Mouse (Mus musculus) MEL (cell line): Measurements from ENCODE around the gene Jade2. TPM values are rescaled to one million over a fixed set of nuclear protein-coding genes. Genes with fewer than 3 reads are reported as not detected.

ENCODE experiments used
- DNase-seq: peaks from one replicate; pipeline ENCODE4 v3.0.0; 2011; ENCODE audit warnings: low read depth, low spot score
- H3K27ac ChIP-seq: 2 replicates; pipeline ENCODE4 v1.5.1; 2012; ENCODE audit warnings: low read depth, mild to moderate bottlenecking, control low read depth, low read length, moderate library complexity; ENCODE audit not compliant: control insufficient read depth
- H3K27me3 ChIP-seq, 2 experiments: fragments of 150-350 bp in 1 of 2; sonication (generic) in 1 of 2; 2 replicates each; pipeline ENCODE4 v1.6.1; 2012; ENCODE audit warnings: low read length in 2 of 2, mild to moderate bottlenecking in 2 of 2, improper control_type of control experiment in 1 of 2, moderate library complexity in 1 of 2; ENCODE audit not compliant: insufficient read depth in 2 of 2, control insufficient read depth in 1 of 2
- H3K36me3 ChIP-seq, 2 experiments: 2 replicates each; pipeline ENCODE4 v1.6.1; 2012 to 2014; ENCODE audit warnings: low read length in 2 of 2, improper control_type of control experiment in 1 of 2, inconsistent platforms in 1 of 2, mild to moderate bottlenecking in 1 of 2; ENCODE audit not compliant: insufficient read depth in 2 of 2, control insufficient read depth in 1 of 2
- H3K4me1 ChIP-seq, 2 experiments: fragments of 150-350 bp in 1 of 2; sonication (generic) in 1 of 2; 2 replicates each; pipeline ENCODE4 v1.6.1; 2012; ENCODE audit warnings: low read length in 2 of 2, improper control_type of control experiment in 1 of 2, mild to moderate bottlenecking in 1 of 2; ENCODE audit not compliant: insufficient read depth in 2 of 2, control insufficient read depth in 1 of 2
- H3K4me3 ChIP-seq, 2 experiments: fragments of 150-350 bp in 1 of 2; sonication (generic) in 1 of 2; 2 replicates each; pipeline ENCODE4 v1.5.1; 2012; ENCODE audit warnings: low read depth in 2 of 2, low read length in 2 of 2, mild to moderate bottlenecking in 2 of 2, moderate library complexity in 2 of 2, control low read depth in 1 of 2, improper control_type of control experiment in 1 of 2; ENCODE audit not compliant: control insufficient read depth in 1 of 2, insufficient read depth in 1 of 2
- H3K79me2 ChIP-seq: 2 replicates; pipeline ENCODE4 v1.6.1; 2012; ENCODE audit warnings: mild to moderate bottlenecking, low read length, moderate library complexity; ENCODE audit not compliant: control insufficient read depth, poor library complexity, insufficient read depth
- H3K9ac ChIP-seq: 2 replicates; pipeline ENCODE4 v1.6.1; 2012; ENCODE audit warnings: low read depth, mild to moderate bottlenecking, control low read depth, low read length, moderate library complexity; ENCODE audit not compliant: control insufficient read depth, poor library complexity, severe bottlenecking
- H3K9me3 ChIP-seq: fragments of 150-350 bp; sonication (generic); replicated peaks from 2 replicates; pipeline ENCODE4 v1.6.1; 2012; ENCODE audit warnings: mild to moderate bottlenecking, low read length, improper control_type of control experiment, moderate library complexity; ENCODE audit not compliant: insufficient read depth
- BHLHE40 ChIP-seq: IDR thresholded peaks from 2 replicates; pipeline ENCODE4 v1.6.1; 2012; ENCODE audit warnings: low read depth, mild to moderate bottlenecking, inconsistent platforms, low read length, improper control_type of control experiment, borderline replicate concordance
- CHD2 ChIP-seq: IDR thresholded peaks from 2 replicates; pipeline ENCODE4 v1.6.1; 2011; ENCODE audit warnings: low read length, improper control_type of control experiment
- E2F4 ChIP-seq: IDR thresholded peaks from 2 replicates; pipeline ENCODE4 v1.6.1; 2011; ENCODE audit warnings: low read depth, low read length, improper control_type of control experiment, borderline replicate concordance
- EP300 ChIP-seq, 2 experiments: IDR thresholded peaks; 2 replicates each; pipeline ENCODE4 v1.6.1; 2011; ENCODE audit warnings: improper control_type of control experiment in 2 of 2, low read length in 2 of 2, low read depth in 1 of 2, mild to moderate bottlenecking in 1 of 2
- GABPA ChIP-seq: IDR thresholded peaks from 2 replicates; pipeline ENCODE4 v1.6.1; 2012; ENCODE audit warnings: low read depth, mild to moderate bottlenecking, inconsistent platforms, low read length, improper control_type of control experiment, moderate library complexity
- GATA1 ChIP-seq: IDR thresholded peaks from 2 replicates; pipeline ENCODE4 v1.6.1; 2011; ENCODE audit warnings: low read depth, low read length, improper control_type of control experiment
- HCFC1 ChIP-seq: IDR thresholded peaks from 2 replicates; pipeline ENCODE4 v1.6.1; 2012; ENCODE audit warnings: low read depth, mild to moderate bottlenecking, inconsistent platforms, low read length, improper control_type of control experiment, moderate library complexity
- KAT2A ChIP-seq: conservative IDR thresholded peaks from 2 replicates; pipeline ENCODE4 v1.6.1; 2012; ENCODE audit warnings: low read depth, low read length, improper control_type of control experiment, inconsistent platforms
- MAFK ChIP-seq: IDR thresholded peaks from 2 replicates; pipeline ENCODE4 v1.6.1; 2011; ENCODE audit warnings: low read depth, mild to moderate bottlenecking, low read length, improper control_type of control experiment, borderline replicate concordance
- MAX ChIP-seq: IDR thresholded peaks from 2 replicates; pipeline ENCODE4 v1.6.1; 2011; ENCODE audit warnings: low read length, improper control_type of control experiment
- MAZ ChIP-seq: IDR thresholded peaks from 2 replicates; pipeline ENCODE4 v1.6.1; 2012; ENCODE audit warnings: low read depth, mild to moderate bottlenecking, inconsistent platforms, low read length, improper control_type of control experiment
- MEF2A ChIP-seq: IDR thresholded peaks from 2 replicates; pipeline ENCODE4 v1.6.1; 2014; ENCODE audit warnings: low read depth, mild to moderate bottlenecking, inconsistent platforms, low read length, improper control_type of control experiment; ENCODE audit not compliant: poor library complexity, insufficient replicate concordance, severe bottlenecking; ENCODE audit errors: extremely low read depth
- MXI1 ChIP-seq: IDR thresholded peaks from 2 replicates; pipeline ENCODE4 v1.6.1; 2011; ENCODE audit warnings: mild to moderate bottlenecking, low read depth, low read length, improper control_type of control experiment
- MYB ChIP-seq: IDR thresholded peaks from 2 replicates; pipeline ENCODE4 v1.6.1; 2011; ENCODE audit warnings: mild to moderate bottlenecking, low read depth, low read length, improper control_type of control experiment
- NELFE ChIP-seq: IDR thresholded peaks from 2 replicates; pipeline ENCODE4 v1.6.1; 2011; ENCODE audit warnings: low read depth, low read length, improper control_type of control experiment
- POLR2A ChIP-seq, 2 experiments: IDR thresholded peaks; 2 replicates each; pipeline ENCODE4 v1.6.1; 2011 to 2012; ENCODE audit warnings: low read length in 2 of 2, mild to moderate bottlenecking in 2 of 2, control low read depth in 1 of 2, improper control_type of control experiment in 1 of 2, low read depth in 1 of 2, moderate library complexity in 1 of 2; ENCODE audit not compliant: control insufficient read depth in 1 of 2, insufficient read depth in 1 of 2, poor library complexity in 1 of 2
- POLR2AphosphoS2 ChIP-seq: IDR thresholded peaks from 2 replicates; pipeline ENCODE4 v1.6.1; 2011; ENCODE audit warnings: low read length, improper control_type of control experiment
- POLR2AphosphoS5 ChIP-seq: IDR thresholded peaks from 2 replicates; pipeline ENCODE4 v1.6.1; 2012; ENCODE audit warnings: low read depth, borderline replicate concordance, mild to moderate bottlenecking, inconsistent platforms, low read length, moderate library complexity, mixed read lengths
- RCOR1 ChIP-seq: IDR thresholded peaks from 2 replicates; pipeline ENCODE4 v1.6.1; 2012; ENCODE audit warnings: low read depth, mild to moderate bottlenecking, inconsistent platforms, low read length, improper control_type of control experiment
- SIN3A ChIP-seq: IDR thresholded peaks from 2 replicates; pipeline ENCODE4 v1.6.1; 2012; ENCODE audit warnings: low read length, improper control_type of control experiment, inconsistent platforms
- SMC3 ChIP-seq: IDR thresholded peaks from 2 replicates; pipeline ENCODE4 v1.6.1; 2011; ENCODE audit warnings: low read depth, low read length, improper control_type of control experiment
- TAL1 ChIP-seq: IDR thresholded peaks from 2 replicates; pipeline ENCODE4 v1.6.1; 2012; ENCODE audit warnings: mild to moderate bottlenecking, inconsistent platforms, low read length, moderate library complexity, mixed read lengths
- TBP ChIP-seq: IDR thresholded peaks from 2 replicates; pipeline ENCODE4 v1.8.0; 2011; ENCODE audit warnings: low read depth, low read length, improper control_type of control experiment
- TCF12 ChIP-seq: IDR thresholded peaks from 2 replicates; pipeline ENCODE4 v1.6.1; 2014; ENCODE audit warnings: low read depth, mild to moderate bottlenecking, inconsistent platforms, low read length, improper control_type of control experiment, moderate library complexity
- UBTF ChIP-seq: IDR thresholded peaks from 2 replicates; pipeline ENCODE4 v1.6.1; 2012; ENCODE audit warnings: low read depth, mild to moderate bottlenecking, inconsistent platforms, low read length, improper control_type of control experiment, moderate library complexity, borderline replicate concordance; ENCODE audit not compliant: insufficient read depth
- USF1 ChIP-seq: IDR thresholded peaks from 2 replicates; pipeline ENCODE4 v1.6.1; 2014; ENCODE audit warnings: low read depth, mild to moderate bottlenecking, inconsistent platforms, low read length, improper control_type of control experiment, moderate library complexity
- USF2 ChIP-seq, 2 experiments: IDR thresholded peaks; 2 replicates each; pipeline ENCODE4 v1.6.1; 2011 to 2012; ENCODE audit warnings: improper control_type of control experiment in 2 of 2, low read length in 2 of 2, borderline replicate concordance in 1 of 2, inconsistent platforms in 1 of 2, low read depth in 1 of 2, mild to moderate bottlenecking in 1 of 2; ENCODE audit not compliant: insufficient read depth in 1 of 2
- ZC3H11A ChIP-seq: IDR thresholded peaks from 2 replicates; pipeline ENCODE4 v1.6.1; 2012; ENCODE audit warnings: low read depth, mild to moderate bottlenecking, inconsistent platforms, low read length, improper control_type of control experiment
- ZKSCAN1 ChIP-seq: IDR thresholded peaks from 2 replicates; pipeline ENCODE4 v1.6.1; 2012; ENCODE audit warnings: low read depth, mild to moderate bottlenecking, inconsistent platforms, low read length, improper control_type of control experiment, moderate library complexity
- ZMIZ1 ChIP-seq: IDR thresholded peaks from 2 replicates; pipeline ENCODE4 v1.6.1; 2012; ENCODE audit warnings: low read depth, mild to moderate bottlenecking, inconsistent platforms, low read length, improper control_type of control experiment, moderate library complexity
- polyA plus RNA-seq, 2 experiments: library from polyadenylated mRNA; stranded (reverse) in 1 of 2; unstranded in 1 of 2; fragments of >175 nt in 1 of 2; fragments of >200 nt in 1 of 2; gene quantifications; 2 replicates each; pipeline versions ENCODE4 v1.2.1 to v1.2.4; 2012; ENCODE audit warnings: low replicate concordance in 2 of 2, low read depth in 1 of 2; ENCODE audit not compliant: insufficient read length in 2 of 2, insufficient read depth in 1 of 2, missing spikeins in 1 of 2
- total RNA-seq: library from RNA; depleted of rRNA; stranded (reverse); fragments of 300-350 nt; gene quantifications from 2 replicates; pipeline ENCODE4 v1.2.3, GENCODE M21; 2012

Gene Jade2
- total and polyA plus RNA-seq, 3 experiments, result 4.5 to 13.0 TPM; not detected in 1

- no peak for DNase-seq
- H3K27me3 ChIP-seq, result peaks cover 0 to 8% of the 10 kb centered on the region in 2 experiments; a peak in 3 of 4 replicates
- H3K9me3 ChIP-seq, result no peaks in the 10 kb centered on the region
- no peaks in the 10 kb centered on the region for H3K36me3 ChIP-seq
- no peak for TF ChIP-seq TBP
- no peak for TF ChIP-seq ZKSCAN1
- no peak for TF ChIP-seq USF1
- no peak for TF ChIP-seq MXI1
- no peak for TF ChIP-seq MYB
- TF ChIP-seq POLR2AphosphoS2, result no peak
- TF ChIP-seq MEF2A, result no peak
- TF ChIP-seq USF2 (IDR thresholded peaks at IDR 0.05; ENCODE audit: borderline replicate concordance in 1 of 2, insufficient read depth in 1 of 2, low read depth in 1 of 2, low read length in 2 of 2), result no peak
- no peak for TF ChIP-seq E2F4
- TF ChIP-seq CHD2, result no peak
- no peak for TF ChIP-seq SIN3A
- no peak for TF ChIP-seq ZC3H11A
- no peak for TF ChIP-seq POLR2AphosphoS5
- no peak for TF ChIP-seq GATA1
- no peak for TF ChIP-seq MAX
- TF ChIP-seq BHLHE40, result no peak
- no peak overlapping the region for H3K4me3 ChIP-seq
- H3K79me2 ChIP-seq, result no peaks in the 10 kb centered on the region
- no peak overlapping the region for H3K27ac ChIP-seq
- H3K9ac ChIP-seq, result no peak overlapping the region
- no peaks in the 10 kb centered on the region for H3K4me1 ChIP-seq
Measured at GRCm38 (mm10) chr11:51898326-51899080, 41.0 kb upstream of the Jade2 start.

- TF ChIP-seq NELFE, result no peak
- no peak for TF ChIP-seq SIN3A
- no peak for TF ChIP-seq UBTF
- TF ChIP-seq MAZ, result no peak
- no peak for TF ChIP-seq RCOR1
- TF ChIP-seq TCF12, result no peak
- no peak for TF ChIP-seq ZC3H11A
- TF ChIP-seq SMC3, result no peak
- no peak for TF ChIP-seq MAFK
- TF ChIP-seq TAL1, result no peak
- no peak for TF ChIP-seq EP300 (IDR thresholded peaks at IDR 0.05; ENCODE audit: low read depth in 1 of 2, low read length in 2 of 2)
- TF ChIP-seq ZMIZ1, result no peak
- TF ChIP-seq ZKSCAN1, result no peak
- no peak for TF ChIP-seq USF2 (IDR thresholded peaks at IDR 0.05; ENCODE audit: borderline replicate concordance in 1 of 2, insufficient read depth in 1 of 2, low read depth in 1 of 2, low read length in 2 of 2)
- no peak for TF ChIP-seq POLR2A (IDR thresholded peaks at IDR 0.05; ENCODE audit: control insufficient read depth in 1 of 2, insufficient read depth in 1 of 2, low read depth in 1 of 2, low read length in 2 of 2, poor library complexity in 1 of 2)
- TF ChIP-seq MXI1, result no peak
- no peak for TF ChIP-seq GABPA
- no peak for TF ChIP-seq HCFC1
- no peak for TF ChIP-seq KAT2A
- H3K9ac ChIP-seq, result no peak overlapping the region
- peaks cover 0 to 5% of the 10 kb centered on the region in 2 experiments; a peak in 3 of 4 replicates for H3K27me3 ChIP-seq
- no peaks in the 10 kb centered on the region for H3K4me1 ChIP-seq
- H3K9me3 ChIP-seq, result no peaks in the 10 kb centered on the region
- no peaks in the 10 kb centered on the region for H3K36me3 ChIP-seq
- H3K79me2 ChIP-seq, result no peaks in the 10 kb centered on the region
- no peak overlapping the region for H3K27ac ChIP-seq
- no peak for DNase-seq
- H3K4me3 ChIP-seq, result no peak overlapping the region
Measured at GRCm38 (mm10) chr11:51897311-51897710, 39.9 kb upstream of the Jade2 start.
